Mouse (Mus musculus): Measurements from ENCODE around the gene Ddx42. TPM values are rescaled to one million over a fixed set of nuclear protein-coding genes. Genes with fewer than 3 reads are reported as not detected.
"Not testable (repeated sequence)": the region's sequence is repeated elsewhere in the genome, so short reads cannot be mapped to it uniquely, and the experiment has no call there.

The Ddx42 gene
- polyA plus RNA-seq, 1 experiment from 2014 or later, result 100 TPM

DNA sequence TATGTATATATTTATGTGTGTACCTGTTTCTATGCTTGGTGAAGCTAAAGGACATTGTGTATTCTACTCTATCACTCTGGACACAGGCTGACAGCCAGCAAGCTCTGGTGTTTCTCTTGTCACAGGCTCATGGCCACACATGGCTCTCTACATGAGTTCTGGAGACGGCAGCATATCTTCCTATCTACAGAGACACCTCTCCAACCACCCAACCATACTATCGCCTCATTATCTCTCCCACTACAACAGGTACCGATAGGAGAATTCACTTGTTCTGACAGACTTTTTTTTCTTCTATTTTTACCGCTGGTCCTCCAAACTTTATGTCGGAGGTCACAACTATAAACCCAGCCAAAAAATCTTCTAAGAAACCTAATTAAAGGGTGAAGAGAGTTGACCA, 24.5 kb upstream of the Ddx42 start:
- DNase-seq (ENCODE audit: low spot score), result no peak
- Histone ChIP-seq H3K4me1 (peaks cover 19% of the 10 kb centered on the region), H3K9me3 (replicated peaks) (no peaks in the 10 kb centered on the region), H3K4me3 (peak overlapping the region; percentile 73), H3K36me3 (peaks cover 11% of the 10 kb centered on the region), H3K27me3 (ENCODE audit: low read depth, poor library complexity, severe bottlenecking) (no peaks in the 10 kb centered on the region), H3K27ac (replicated peaks) (no peak overlapping the region)
- WGBS, result 88% methylated on average over 5 of the region's 5 CpGs

DNA sequence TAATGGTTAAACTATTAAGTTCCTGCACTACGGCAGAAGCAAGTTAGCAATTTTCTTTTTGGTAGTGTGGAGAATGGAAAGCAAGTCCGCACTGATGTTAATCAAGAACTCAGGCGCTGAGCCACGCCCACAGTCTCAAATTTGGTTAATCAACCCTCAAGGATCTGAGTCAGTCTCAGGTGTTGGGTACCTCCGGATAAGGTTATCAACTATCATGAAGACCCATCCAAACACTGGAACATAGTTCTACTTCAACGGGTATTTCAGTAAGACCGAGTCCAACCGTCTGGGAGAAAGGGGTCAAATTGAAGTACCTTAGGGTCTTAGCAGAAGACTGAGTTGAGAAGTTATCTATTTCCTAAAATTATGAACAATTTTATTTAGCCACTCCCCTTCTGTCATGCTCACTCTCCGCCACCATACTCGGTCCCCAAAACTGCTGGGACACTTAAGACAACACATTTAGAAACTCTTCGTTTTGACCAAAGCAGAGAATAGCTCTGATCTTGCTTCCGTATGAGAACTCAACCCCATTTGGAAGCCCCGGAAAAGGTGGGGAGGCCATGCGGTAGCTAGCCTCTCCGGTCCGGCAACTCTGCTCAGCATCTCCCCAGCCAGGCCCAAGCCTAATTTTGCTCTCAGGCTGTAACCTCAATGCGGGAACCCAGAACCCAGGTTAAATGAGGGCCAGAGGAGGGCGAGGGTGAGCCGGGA, 23.9 kb upstream of the Ddx42 start:
- Histone ChIP-seq H3K27ac (replicated peaks) (peak overlapping the region; percentile 84), H3K9me3 (replicated peaks) (no peaks in the 10 kb centered on the region), H3K4me3 (peak overlapping the region; percentile 73), H3K36me3 (peaks cover 17% of the 10 kb centered on the region), H3K27me3 (ENCODE audit: low read depth, poor library complexity, severe bottlenecking) (no peaks in the 10 kb centered on the region), H3K4me1 (peaks cover 19% of the 10 kb centered on the region)
- no peak for DNase-seq (ENCODE audit: low spot score)
- WGBS, result 14% methylated on average over 19 of the region's 19 CpGs

DNA sequence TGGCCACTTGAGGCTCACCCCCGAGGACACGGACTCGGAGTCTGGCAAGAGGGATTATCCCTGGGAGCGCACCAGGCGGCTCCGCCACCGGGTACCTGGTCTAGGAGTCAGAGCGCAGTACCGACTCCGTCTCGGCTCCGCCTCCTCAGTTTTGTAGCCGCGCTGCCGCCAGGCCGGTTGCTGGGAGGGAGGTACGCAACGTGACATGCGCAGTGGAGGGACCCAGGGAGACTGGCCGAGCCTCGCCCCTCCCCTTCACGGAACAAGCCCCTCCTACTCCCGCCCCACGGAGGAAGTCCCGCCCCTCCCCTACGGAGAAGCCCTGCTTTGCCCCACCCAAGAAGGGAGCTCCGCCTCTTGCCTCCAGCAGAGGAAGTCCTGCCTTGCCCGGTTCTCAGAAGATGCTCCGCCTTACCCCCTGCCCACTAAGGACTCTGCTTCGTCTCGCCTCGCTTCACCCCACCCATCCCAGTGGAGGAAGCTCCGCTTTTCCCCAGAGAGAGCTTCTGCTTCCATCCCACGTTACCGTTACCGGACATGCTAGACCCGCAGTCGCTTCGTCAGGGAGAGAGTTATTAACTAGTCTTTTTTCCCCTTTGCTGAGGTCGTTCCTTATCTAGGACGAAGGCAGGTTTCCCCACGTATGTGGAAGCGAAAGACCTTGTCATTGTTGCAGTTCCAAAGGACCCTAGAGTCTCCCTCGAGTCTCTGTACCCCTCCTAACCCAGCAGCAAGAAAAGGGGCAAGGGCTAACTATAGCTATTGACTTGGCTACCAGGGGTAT, 23.2 kb upstream of the Ddx42 start:
- DNase-seq (ENCODE audit: low spot score), result peak; percentile 99
- H3K27me3 ChIP-seq (ENCODE audit: low read depth, poor library complexity, severe bottlenecking), result no peaks in the 10 kb centered on the region
- WGBS, result under 1% methylated on average over 44 of the region's 44 CpGs
- peak overlapping the region; percentile 84 for H3K27ac ChIP-seq (replicated peaks)
- no peaks in the 10 kb centered on the region for H3K9me3 ChIP-seq (replicated peaks)
- H3K36me3 ChIP-seq, result peaks cover 24% of the 10 kb centered on the region
- peaks cover 19% of the 10 kb centered on the region for H3K4me1 ChIP-seq
- peak overlapping the region; percentile 73 for H3K4me3 ChIP-seq

DNA sequence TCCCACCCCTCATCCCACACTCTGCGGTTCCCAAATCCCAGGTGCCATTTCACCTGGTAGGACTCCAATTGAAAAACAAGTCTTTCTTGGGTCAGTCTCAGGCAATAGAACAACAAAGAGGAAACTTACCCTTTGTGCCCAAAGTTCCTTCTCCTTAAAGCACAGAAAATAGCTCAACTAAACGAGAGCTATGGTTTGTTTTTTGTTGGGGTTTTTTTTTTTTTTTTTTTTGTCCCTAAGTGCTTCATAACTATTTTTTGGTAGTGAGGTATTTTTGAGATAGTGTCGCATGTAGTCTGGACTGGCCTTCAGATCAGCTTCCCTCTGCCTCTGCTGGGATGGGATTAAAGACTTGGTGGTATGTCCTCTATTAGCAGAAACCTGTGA, 22.6 kb upstream of the Ddx42 start:
- no peaks in the 10 kb centered on the region for H3K9me3 ChIP-seq (replicated peaks)
- H3K36me3 ChIP-seq, result peaks cover 30% of the 10 kb centered on the region
- H3K4me1 ChIP-seq, result peaks cover 19% of the 10 kb centered on the region
- peak overlapping the region; percentile 73 for H3K4me3 ChIP-seq
- no peak for DNase-seq (ENCODE audit: low spot score)
- peak overlapping the region; percentile 84 for H3K27ac ChIP-seq (replicated peaks)
- WGBS, result 38% methylated on average over 3 of the region's 3 CpGs
- no peaks in the 10 kb centered on the region for H3K27me3 ChIP-seq (ENCODE audit: low read depth, poor library complexity, severe bottlenecking)

DNA sequence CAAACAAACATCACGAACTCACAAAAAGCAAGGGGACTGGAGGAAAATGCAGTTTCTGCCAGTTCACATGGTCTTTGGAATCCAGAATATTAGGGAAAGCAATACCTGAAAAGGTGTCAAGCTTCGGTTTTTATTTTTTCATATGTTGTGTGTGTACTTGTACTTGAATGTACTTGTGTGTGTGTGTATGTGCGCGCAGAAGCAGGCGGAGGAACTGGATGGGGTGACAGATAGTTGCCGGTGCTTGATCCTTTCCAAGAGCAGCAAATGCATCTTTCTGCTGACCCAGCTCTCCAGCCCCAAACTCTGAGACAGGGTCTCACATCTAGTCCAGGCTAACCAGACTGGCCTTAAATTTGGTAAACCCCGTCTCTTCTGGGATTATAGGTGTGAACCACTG, 21.8 kb upstream of the Ddx42 start:
- no peak overlapping the region for H3K4me3 ChIP-seq
- H3K36me3 ChIP-seq, result peaks cover 36% of the 10 kb centered on the region
- no peaks in the 10 kb centered on the region for H3K9me3 ChIP-seq (replicated peaks)
- H3K27ac ChIP-seq (replicated peaks), result no peak overlapping the region
- peaks cover 19% of the 10 kb centered on the region for H3K4me1 ChIP-seq
- no peaks in the 10 kb centered on the region for H3K27me3 ChIP-seq (ENCODE audit: low read depth, poor library complexity, severe bottlenecking)
- DNase-seq (ENCODE audit: low spot score), result no peak
- 94% methylated on average over 7 of the region's 7 CpGs for WGBS

DNA sequence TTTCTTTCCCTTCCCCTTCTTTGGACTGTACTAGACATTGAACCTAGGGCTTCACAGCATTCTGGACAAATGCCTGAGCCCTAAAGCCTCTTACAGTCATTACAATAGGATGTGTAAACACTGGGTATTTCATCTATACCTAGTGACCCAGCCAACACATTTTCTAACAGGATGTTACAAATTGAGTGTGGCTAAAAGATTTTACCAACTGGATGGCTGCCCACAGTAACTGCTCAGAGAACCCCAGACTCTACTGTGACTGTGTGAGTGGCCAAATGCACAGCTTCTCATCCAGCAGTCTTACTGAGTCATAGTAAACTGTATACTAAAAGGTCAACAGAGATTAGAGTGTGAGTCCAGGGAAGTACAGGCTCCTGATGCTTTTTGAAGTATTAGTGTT, 21.4 kb upstream of the Ddx42 start:
- peaks cover 19% of the 10 kb centered on the region for H3K4me1 ChIP-seq
- no peak overlapping the region for H3K27ac ChIP-seq (replicated peaks)
- H3K27me3 ChIP-seq (ENCODE audit: low read depth, poor library complexity, severe bottlenecking), result no peaks in the 10 kb centered on the region
- no peak overlapping the region for H3K4me3 ChIP-seq
- peaks cover 41% of the 10 kb centered on the region for H3K36me3 ChIP-seq
- no peak for DNase-seq (ENCODE audit: low spot score)
- no peaks in the 10 kb centered on the region for H3K9me3 ChIP-seq (replicated peaks)

DNA sequence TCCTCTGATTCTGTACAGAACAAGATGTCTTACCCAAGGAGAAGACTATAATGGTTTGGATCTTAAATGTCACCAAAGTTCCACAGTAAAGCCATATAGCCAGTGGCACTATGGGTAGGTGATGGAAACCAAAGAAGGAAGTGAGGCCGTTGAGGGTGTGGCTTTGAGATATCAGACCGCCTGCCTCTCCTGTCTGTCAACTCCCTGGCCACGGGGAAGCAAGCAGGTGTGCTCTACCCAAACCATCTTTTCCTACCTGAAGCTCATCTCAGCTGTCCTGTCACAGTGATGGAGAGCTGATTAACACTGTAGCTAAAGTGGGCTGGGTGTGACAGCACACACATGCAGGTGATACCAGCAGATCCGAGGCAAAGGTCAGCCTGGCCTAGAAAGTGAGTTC, 18.4 kb upstream of the Ddx42 start:
- H3K36me3 ChIP-seq, result peaks cover 70% of the 10 kb centered on the region
- H3K4me3 ChIP-seq, result no peak overlapping the region

DNA sequence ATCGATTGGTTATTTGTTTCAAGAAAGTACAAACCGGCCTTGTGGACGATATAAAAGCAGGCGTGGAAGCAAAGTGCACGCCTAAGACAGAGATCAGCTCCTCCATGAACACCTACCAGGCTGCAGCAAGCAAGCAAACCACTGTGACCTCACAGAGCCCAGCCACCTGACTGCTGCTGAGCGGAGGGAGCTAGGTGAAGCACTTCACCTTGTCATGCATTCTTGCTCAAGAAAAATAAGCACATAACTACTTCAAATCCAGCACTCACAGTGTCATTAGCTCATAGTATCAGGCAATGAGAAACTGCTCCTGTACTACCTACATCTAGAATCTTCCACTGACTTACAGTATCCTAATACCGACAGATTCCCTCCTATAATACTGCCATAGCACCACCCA, 16.7 kb upstream of the Ddx42 start:
- not testable (repeated sequence) for H3K27me3 ChIP-seq (ENCODE audit: low read depth, poor library complexity, severe bottlenecking); DNase-seq (ENCODE audit: low spot score); H3K27ac ChIP-seq (replicated peaks); H3K4me3 ChIP-seq; H3K9me3 ChIP-seq (replicated peaks); H3K4me1 ChIP-seq
- WGBS, result 96% methylated on average over 7 of the region's 7 CpGs
- H3K36me3 ChIP-seq, result peaks cover 87% of the 10 kb centered on the region

More for the DNA sequence above, 18.4 kb upstream of the Ddx42 start:
- no peaks in the 10 kb centered on the region for H3K27me3 ChIP-seq (ENCODE audit: low read depth, poor library complexity, severe bottlenecking)
- H3K4me1 ChIP-seq, result peaks cover 9% of the 10 kb centered on the region
- DNase-seq (ENCODE audit: low spot score), result no peak
- no peak overlapping the region for H3K27ac ChIP-seq (replicated peaks)
- H3K9me3 ChIP-seq (replicated peaks), result no peaks in the 10 kb centered on the region
- WGBS, result 94% methylated on average over 4 of the region's 4 CpGs

DNA sequence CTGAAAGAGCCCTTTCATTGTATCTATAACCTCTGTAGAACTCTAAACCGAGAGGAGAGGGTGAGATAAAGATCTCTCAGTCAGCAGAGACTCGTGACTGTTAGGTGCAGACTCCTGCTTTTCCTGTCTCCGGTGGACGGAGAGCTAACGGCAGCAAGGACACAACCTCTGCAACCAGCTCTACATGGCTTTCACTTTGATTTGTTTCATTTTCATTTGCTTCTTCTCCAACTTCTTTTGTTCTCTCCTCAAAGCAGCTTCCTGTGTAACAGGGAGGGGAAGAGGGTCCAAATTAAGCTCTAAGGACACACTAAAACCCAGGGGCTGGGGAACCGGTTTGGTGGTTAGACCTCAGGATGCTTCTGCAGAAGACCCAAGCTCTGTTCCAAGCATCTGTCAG, 16.0 kb upstream of the Ddx42 start:
- no peak for DNase-seq (ENCODE audit: low spot score)
- Histone ChIP-seq H3K4me3 (no peak overlapping the region), H3K27ac (replicated peaks) (no peak overlapping the region), H3K4me1 (no peaks in the 10 kb centered on the region), H3K36me3 (peaks cover 95% of the 10 kb centered on the region), H3K9me3 (replicated peaks) (no peaks in the 10 kb centered on the region), H3K27me3 (ENCODE audit: low read depth, poor library complexity, severe bottlenecking) (no peaks in the 10 kb centered on the region)
- WGBS, result 92% methylated on average over 6 of the region's 6 CpGs

DNA sequence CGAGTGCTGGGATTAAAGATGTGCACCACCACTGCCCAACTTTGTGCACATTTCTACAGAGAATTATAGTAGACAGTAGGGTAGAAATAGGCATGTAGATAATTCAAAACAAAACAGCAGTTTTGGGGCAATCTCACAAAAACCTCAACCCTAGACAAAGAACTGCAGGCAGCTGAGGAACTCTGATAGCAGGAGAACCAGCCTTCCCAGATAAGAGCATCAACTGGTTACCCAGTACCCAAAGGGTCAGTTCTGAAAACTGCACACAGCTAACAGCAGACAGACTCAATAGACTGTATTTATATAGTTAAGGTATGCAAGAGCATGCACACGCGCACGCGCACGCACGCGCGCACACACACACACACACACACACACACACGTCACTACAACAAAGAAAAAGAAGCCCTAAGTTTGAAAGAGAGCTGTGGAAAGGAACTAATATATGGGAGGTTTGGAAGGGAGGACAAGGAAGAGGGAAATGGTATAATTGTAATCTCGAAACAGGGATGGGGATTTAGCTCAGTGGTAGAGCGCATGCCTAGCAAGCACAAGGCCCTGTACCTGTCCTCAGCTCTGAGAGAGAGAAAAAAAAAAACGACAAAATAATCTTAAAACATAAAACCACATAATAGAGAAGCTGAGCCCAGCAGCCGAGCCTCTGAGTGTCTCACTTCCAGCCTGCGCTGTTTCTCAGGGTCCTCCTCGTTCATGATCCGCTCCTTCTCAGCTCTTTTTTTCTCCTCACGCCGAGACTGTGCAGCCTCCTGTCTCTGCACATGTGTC, 15.2 kb upstream of the Ddx42 start:
- Histone ChIP-seq H3K27me3 (ENCODE audit: low read depth, poor library complexity, severe bottlenecking) (no peaks in the 10 kb centered on the region), H3K4me1 (no peaks in the 10 kb centered on the region), H3K27ac (replicated peaks) (no peak overlapping the region), H3K4me3 (no peak overlapping the region), H3K9me3 (replicated peaks) (no peaks in the 10 kb centered on the region), H3K36me3 (peaks cover 98% of the 10 kb centered on the region)
- 93% methylated on average over 19 of the region's 19 CpGs for WGBS
- no peak for DNase-seq (ENCODE audit: low spot score)

DNA sequence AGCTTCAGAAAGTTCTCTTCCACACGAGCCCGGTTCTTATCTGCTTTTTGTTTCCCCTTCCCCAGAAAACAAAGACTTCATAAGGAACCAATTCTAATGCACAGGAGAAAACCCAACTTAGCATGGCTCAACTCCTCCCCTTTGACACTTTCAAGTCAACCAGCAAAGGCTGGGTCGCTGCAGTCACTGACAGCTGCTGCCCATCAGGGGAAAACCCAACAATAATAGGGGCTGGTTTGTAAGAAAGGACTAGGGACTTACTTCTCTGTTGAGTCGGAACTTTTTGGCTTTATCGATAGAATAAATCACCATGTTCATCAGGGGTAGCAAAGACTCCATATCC, 14.6 kb upstream of the Ddx42 start, which contains the start of gene Strada:
Gene Strada (minus strand): TSS at position 46 of the 343 bp plus-strand sequence.
- DNase-seq (ENCODE audit: low spot score), result no peak
- H3K4me1 ChIP-seq, result no peaks in the 10 kb centered on the region
- no peak within 1 kb of the TSS for H3K27ac ChIP-seq (replicated peaks)
- H3K36me3 ChIP-seq, result peaks cover 98% of the 10 kb centered on the region
- H3K27me3 ChIP-seq (ENCODE audit: low read depth, poor library complexity, severe bottlenecking), result no peaks in the 10 kb centered on the region
- no peak within 1 kb of the TSS for H3K4me3 ChIP-seq
- 90% methylated on average over 5 of the region's 5 CpGs for WGBS
- no peaks in the 10 kb centered on the region for H3K9me3 ChIP-seq (replicated peaks)

DNA sequence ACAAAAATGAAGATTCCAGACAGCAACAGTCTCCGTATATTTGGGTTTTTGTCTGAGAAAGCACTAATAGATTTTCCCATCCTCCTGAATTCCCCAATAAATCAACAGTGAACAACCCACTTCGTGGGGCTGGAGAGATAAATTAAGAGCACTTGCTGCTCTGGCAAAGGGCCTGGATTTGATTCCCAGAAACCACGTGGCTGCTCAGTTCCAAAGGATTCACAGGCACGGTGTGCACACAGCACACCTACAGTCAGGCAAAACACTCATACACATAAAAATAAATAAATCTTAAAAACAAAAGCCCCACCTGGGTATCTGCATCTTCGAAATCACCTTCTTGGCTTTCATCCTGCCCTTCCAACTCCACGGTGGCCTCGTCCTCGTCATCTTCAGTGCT, 4.0 kb upstream of the Ddx42 start:
- Histone ChIP-seq H3K36me3 (peaks cover 62% of the 10 kb centered on the region), H3K9me3 (replicated peaks) (no peaks in the 10 kb centered on the region), H3K27me3 (ENCODE audit: low read depth, poor library complexity, severe bottlenecking) (no peaks in the 10 kb centered on the region), H3K4me1 (peaks cover 18% of the 10 kb centered on the region), H3K27ac (replicated peaks) (no peak overlapping the region), H3K4me3 (no peak overlapping the region)
- DNase-seq (ENCODE audit: low spot score), result no peak
- 93% methylated on average over 8 of the region's 8 CpGs for WGBS

DNA sequence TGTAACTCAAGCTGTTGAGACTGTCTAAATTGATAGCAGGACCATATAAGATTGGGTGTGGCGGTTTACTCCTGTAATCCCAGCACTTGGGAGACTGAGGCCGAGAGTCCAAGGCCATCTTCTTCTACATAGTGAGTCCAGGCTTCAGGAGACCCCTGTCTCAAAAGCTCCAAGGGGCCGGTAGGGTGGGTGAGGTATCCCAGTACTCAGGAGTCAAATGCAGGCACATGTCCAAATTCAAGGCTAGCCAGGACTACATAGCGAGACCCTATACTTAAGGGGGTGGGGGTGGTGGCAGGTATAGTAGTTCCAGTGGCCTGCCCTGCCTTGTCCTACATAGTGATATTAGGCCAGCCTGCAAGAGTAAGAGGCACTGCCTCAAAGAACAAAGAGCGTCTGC, 1.9 kb upstream of the Ddx42 start:
- no peaks in the 10 kb centered on the region for H3K27me3 ChIP-seq (ENCODE audit: low read depth, poor library complexity, severe bottlenecking)
- no peak overlapping the region for H3K27ac ChIP-seq (replicated peaks)
- H3K4me1 ChIP-seq, result peaks cover 30% of the 10 kb centered on the region
- 93% methylated on average over 5 of the region's 5 CpGs for WGBS
- peaks cover 41% of the 10 kb centered on the region for H3K36me3 ChIP-seq
- H3K9me3 ChIP-seq (replicated peaks), result no peaks in the 10 kb centered on the region
- peak overlapping the region; percentile 75 for H3K4me3 ChIP-seq
- DNase-seq (ENCODE audit: low spot score), result no peak
